Comparison of ENCODE assay signal across 13 mouse cellular contexts in genomic region chr2:142286761-142287160, GRCm38 (mm10).
"Had no signal": no experiment of that assay in that cellular context is flagged by ENCODE, and none has a peak within 500 bp of the region (broad histone marks: within the 10 kb centered on the region; RNA-seq: fewer than 3 reads in every experiment).

No protein-coding gene starts in this region.

- H3K9me3 ChIP-seq: limb, embryonic 10.5 days; liver, embryonic 15.5 days; midbrain, embryonic 10.5 days; neural tube, embryonic 13.5 days; stomach, embryonic 15.5 days had no signal

- H3K36me3 ChIP-seq: limb, embryonic 10.5 days; liver, embryonic 15.5 days; midbrain, embryonic 10.5 days; neural tube, embryonic 13.5 days; stomach, embryonic 15.5 days had no signal

- H3K4me3 ChIP-seq: limb, embryonic 10.5 days; liver, embryonic 15.5 days; midbrain, embryonic 10.5 days; neural tube, embryonic 13.5 days; stomach, embryonic 15.5 days had no signal

- H3K27ac ChIP-seq: limb, embryonic 10.5 days; liver, embryonic 15.5 days; midbrain, embryonic 10.5 days; neural tube, embryonic 13.5 days; stomach, embryonic 15.5 days had no signal

- H3K27me3 ChIP-seq: liver, embryonic 15.5 days; neural tube, embryonic 13.5 days; stomach, embryonic 15.5 days had no signal

- H3K9ac ChIP-seq: liver, embryonic 15.5 days; lung, embryonic 14.5 days; neural tube, embryonic 13.5 days; stomach, embryonic 15.5 days had no signal

- H3K4me1 ChIP-seq: limb, embryonic 10.5 days; liver, embryonic 15.5 days; midbrain, embryonic 10.5 days; neural tube, embryonic 13.5 days; stomach, embryonic 15.5 days had no signal

- H3K4me2 ChIP-seq: liver, embryonic 11.5 days; liver, embryonic 15.5 days; lung, embryonic 14.5 days; neural tube, embryonic 13.5 days; stomach, embryonic 15.5 days had no signal

- DNase-seq: kidney, postnatal 14 days; lung, embryonic 14.5 days; lung, postnatal 10 days; lung, postnatal 4 days; midbrain, embryonic 14.5 days; right cerebral cortex, postnatal 14 days; thymus, postnatal 36 days had no signal
